Mouse (Mus musculus): ENCODE results near the gene Serpinb9g.
"Not testable (repeated sequence)": the region's sequence is repeated elsewhere in the genome, so short reads cannot be mapped to it uniquely, and the experiment has no call there.

Gene Serpinb9g

DNA sequence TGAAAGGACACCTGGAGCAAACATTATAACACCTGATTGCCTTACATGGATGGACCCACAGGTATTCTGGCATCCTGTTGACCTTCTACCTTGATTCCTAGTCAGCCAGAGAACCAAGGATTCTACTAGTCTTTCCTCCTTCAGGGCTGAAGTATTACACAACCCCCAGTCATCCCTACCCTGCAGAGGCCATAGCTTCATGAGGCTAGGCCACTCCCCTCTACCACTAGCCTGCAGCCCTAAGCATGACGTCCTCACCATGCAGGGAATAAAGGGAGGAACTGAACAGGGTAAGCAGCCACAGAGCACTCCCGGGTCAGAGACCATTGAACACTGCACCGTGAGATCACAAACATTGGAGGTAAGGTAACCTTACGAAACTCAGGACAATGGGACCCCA is at the start of gene Serpinb9g:
Gene Serpinb9g, plus strand, starts transcription at position 301 of the 400 bp plus-strand sequence.
- DNase-seq: not testable (repeated sequence)

GRCm38 (mm10) chr13:33483872-33484271 is 718 bp upstream of the Serpinb9g start:
- DNase-seq: not testable (repeated sequence)

- DNase-seq: no peak
Observed at GRCm38 (mm10) chr13:33524629-33525028, 40.0 kb downstream of the Serpinb9g start.

DNA sequence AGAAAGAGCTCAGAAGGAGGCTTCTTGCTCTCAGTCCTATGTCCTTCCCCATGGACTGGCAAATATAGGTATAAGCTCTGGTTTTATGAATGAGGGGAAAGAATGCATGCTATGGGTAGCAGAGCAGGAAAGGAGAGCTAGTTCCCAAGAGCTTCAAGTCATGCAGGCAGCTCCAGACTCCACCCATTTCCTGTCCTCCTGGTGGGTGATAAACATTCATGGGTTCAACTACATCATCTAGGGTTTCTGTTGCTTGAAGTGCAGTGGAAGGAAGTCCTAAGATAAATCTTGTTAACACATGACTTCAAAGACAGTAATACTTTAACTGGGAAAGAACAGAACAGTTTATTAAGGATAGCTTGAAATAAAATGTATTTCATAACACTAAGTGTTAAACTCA is 48.2 kb downstream of the Serpinb9g start:
- DNase-seq: no peak

All from layer of hippocampus, adult 9-11 months (tissue).